Mouse (Mus musculus) kidney, adult 9 months (tissue): ENCODE measurements around the gene Nps.
A peak's percentile ranks its signal among the peaks of the same experiment; 100 is the strongest.
"Not testable (repeated sequence)": the region's sequence is repeated elsewhere in the genome, so short reads cannot be mapped to it uniquely, and the experiment has no call there.

Experiments
- DNase-seq: peaks from one replicate; pipeline ENCODE4 v3.0.0; 2022

Nps gene

DNA sequence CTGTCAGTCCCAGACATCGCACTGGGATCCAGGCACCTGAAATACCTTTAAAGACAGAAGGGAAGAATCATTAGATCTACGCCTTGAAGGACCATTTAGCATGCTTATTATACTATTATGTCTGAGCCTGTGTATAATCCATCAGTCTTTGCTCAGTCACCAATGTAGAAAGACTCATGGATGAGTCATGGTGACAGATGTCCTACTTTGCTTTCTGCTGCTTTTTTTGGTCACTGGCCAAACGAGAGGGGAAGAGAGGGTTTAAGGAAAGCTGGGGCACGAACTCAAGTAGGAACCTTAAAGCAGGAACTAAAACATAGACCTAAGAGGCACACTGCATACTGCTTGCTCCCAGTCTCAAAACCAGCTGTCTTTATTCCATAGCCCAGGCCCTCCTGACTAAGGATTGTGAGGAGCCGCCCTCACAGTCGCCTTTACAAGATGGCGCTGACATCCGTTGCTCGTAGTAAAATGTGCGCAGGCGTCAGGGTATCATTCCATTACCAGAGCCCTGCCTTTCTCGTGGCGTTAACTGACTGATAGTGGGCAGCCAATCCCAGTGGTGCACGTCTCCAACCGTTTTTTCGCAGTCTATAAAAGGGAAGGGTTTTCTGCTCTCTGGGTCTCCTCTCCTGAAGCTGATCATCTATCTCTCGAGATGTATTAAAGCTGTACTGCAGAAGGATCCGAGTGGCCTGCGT, at the start of gene Nps:
Nps (plus strand) TSS at position 651 of the 701 bp plus-strand sequence.
- DNase-seq = not testable (repeated sequence)

GRCm38 (mm10) chr7:135208947-135209567, 49.4 kb upstream of the Nps start:
- DNase-seq = no peak

DNA sequence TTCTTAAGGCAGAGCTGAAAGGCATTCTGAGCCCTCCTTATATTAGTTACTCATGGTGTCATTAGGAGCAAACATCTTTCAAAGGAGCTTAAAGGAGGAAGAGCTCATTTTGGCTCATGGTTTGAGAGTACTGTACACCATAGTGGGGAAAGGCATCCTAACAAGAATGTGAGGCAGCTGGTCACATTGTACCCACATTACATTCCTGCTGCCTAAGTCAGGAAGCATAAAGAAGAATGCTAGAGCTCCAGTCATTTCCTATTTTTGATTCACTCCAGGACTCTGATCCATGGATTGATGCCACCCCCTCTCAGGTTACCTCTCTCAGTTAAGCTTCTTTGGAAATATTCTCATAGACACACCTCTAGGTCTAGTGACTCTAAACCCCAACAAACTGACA, 48.2 kb upstream of the Nps start:
- DNase-seq = no peak

- DNase-seq = no peak
Observed at GRCm38 (mm10) chr7:135210831-135211230, 47.7 kb upstream of the Nps start.

- DNase-seq = peak; percentile 65
Observed at GRCm38 (mm10) chr7:135212505-135212904, 46.0 kb upstream of the Nps start.

DNA sequence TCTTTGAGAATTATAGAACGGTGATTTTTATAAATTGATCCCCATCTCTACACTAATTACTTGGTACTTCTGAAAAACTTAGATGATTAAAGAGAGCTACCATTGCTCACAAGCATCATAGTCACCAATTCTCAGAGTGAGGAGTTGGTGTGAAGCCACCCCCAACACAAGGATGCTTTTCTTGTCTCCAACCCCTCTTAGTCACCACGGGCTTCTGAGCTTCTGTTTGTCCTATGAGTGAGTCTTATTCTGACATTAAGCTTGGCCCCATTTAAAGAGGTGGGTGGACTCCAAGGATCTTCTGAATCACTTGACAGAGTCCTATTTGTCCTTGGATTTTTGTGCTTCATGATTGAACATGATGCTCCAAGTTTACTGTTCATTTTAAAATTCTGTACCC, 37.0 kb upstream of the Nps start:
- DNase-seq = no peak

DNA sequence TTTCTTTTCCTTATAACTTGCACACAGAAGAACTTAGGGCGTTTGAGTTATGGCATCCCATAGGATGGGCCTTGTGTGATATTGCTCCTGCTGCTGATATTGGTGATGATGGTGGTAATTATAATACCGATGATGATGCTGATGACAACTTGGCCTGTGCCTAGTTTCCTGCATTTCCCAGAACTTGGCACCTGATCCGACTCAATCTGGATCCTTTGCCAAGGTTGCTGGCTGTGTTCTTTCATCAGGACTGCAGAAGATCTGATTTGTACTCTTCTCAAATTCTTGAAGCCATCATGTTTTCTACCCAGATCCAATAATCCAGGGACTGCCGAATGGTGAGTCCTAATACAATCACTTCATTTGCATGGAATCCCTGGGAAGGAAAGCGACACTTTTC, 32.5 kb upstream of the Nps start:
- no peak for DNase-seq

DNA sequence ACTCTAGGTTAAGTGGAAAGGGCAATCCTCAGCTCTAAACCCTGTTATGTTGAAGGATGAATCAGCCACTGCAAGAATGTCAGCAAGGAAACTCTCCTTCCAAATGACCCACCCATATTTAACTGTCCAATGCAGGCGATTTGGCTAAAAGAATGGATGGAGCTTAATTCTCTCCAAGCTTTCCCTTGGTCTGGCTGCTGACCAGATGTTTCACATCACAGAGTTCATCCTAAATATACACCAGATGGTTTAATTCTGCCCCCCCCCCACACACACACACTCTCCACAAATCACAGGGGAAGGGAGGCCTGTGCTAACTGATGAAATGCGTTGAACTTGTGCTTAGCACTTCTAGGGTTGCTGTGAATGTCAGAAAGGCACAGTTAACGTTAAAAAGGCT, 21.4 kb upstream of the Nps start:
- peak; percentile 6 for DNase-seq

GRCm38 (mm10) chr7:135239441-135239840, 19.1 kb upstream of the Nps start:
- no peak for DNase-seq

- no peak for DNase-seq
Observed at GRCm38 (mm10) chr7:135240006-135240405, 18.5 kb upstream of the Nps start.

DNA sequence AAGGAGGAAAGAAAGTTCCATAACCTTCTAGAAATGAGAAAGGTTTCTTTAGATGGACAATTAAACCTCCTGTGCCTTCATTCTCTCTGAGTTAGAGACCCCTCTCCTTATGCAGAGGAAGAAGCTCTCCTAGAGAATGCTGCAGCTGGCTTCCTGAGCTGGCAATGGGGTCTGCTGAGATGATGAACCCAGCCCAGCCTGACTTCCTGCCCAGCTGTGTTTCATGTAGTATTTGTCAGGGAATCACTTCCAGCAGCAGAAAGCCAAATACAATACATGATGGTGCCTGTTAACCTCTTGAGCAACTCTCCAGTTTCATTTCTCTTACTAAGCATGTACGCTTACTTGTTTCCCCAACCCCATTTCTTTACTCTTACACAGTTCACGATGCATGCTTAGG, 17.9 kb upstream of the Nps start:
- DNase-seq = no peak

DNA sequence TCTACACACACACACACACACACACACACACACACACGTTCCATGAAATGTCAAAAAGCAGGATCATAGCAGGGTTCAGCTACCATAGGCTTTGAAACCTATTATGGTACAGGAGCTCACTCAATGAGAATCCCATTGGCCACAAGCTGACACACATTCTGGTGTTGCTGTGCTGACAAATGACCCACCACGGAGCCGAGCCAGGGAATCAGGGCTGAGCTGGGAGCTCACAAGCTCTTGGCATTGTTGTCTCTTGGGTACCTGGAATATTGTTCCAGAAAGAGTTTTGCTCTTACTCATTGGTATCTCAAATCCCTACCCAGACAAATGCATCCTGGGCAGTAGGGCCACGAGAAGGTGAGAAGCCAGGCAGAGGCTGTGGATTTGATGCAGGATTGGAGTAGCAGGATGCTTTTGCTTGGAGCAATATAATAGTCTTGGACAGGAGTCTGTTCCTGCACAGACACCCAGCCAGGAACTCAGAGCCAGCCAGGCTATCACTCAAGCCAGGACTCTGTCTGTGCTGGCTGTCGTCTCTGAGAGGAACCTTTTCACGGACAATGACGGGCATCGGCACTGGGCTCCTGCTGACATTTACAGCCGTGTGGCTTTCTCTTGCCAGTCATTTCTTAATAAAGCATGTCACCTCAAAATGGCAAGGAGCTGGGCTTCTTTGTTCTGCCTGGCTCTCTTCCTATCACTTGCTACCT, 14.2 kb upstream of the Nps start:
- no peak for DNase-seq

DNA sequence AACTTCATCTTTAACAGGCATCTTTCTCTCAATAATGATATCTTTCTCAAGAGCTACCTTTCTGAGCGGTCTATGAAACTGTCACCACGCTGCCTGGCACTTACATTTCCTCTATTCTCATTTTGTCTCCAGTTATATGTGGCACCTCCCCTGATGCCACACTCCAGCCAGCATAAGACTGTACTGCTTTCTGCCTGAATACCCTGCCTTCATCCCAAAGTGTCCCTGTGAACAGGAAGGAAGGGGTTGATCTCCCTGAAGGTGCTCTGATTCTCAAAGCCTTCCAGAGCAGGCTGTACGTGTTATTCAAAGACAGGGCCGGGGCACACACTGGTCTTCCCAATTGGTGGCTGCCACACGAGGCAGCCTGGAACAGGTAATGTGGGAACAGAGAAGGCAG, 12.1 kb upstream of the Nps start:
- DNase-seq = no peak

DNA sequence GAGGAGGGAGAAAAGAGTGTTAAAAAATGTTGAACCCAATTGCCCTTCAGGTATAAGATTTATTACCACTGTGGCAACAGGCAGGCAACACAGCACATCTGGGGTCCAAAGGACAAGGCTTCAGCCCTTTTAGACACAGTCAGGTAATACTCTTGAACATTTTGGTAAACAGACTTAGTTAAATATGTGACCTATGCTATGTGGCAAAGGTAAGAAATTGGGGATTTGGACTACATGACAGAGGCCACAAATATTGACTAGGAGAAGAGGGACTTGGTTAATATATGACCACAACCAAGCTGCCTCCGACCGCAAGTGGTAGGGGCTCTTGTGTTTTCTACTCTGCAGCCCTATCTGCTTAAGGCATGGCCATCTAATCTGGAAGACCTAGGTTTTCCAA, 5.3 kb upstream of the Nps start:
- DNase-seq = peak; percentile 64

GRCm38 (mm10) chr7:135254423-135254822, 4.1 kb upstream of the Nps start:
- DNase-seq = no peak

- DNase-seq = no peak
Observed at GRCm38 (mm10) chr7:135271011-135271410, 12.5 kb downstream of the Nps start.

GRCm38 (mm10) chr7:135283212-135283611, 24.7 kb downstream of the Nps start:
- no peak for DNase-seq

- no peak for DNase-seq
Observed at GRCm38 (mm10) chr7:135289976-135290375, 31.5 kb downstream of the Nps start.

DNA sequence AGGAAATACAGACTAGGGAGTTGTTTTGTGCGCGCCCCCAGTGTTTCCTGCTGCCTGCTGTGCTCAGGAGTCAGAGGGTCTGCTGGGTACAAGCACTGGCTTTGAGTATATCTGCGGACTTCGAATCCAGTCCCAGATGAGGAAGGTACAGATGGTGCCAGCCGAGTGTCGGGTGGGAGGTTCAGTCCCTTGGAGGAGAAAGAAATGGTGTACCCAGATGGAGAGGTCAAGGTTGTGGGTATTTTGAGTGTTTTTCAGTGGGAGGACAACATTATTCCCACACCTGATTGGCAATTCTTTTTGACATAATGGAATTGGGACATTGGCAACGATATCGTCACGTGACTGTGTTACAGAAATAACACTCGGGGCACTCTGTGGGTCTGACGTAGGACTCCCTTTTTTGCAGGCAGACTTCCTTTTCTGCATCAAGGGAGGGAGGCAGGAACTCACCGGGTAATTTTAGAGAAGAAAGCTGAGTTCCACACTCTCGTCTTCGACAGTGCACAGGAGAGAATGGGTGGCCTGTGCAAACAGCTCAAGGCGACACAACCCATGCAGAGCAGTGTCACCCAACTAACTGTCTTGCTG, 33.2 kb downstream of the Nps start:
- no peak for DNase-seq

DNA sequence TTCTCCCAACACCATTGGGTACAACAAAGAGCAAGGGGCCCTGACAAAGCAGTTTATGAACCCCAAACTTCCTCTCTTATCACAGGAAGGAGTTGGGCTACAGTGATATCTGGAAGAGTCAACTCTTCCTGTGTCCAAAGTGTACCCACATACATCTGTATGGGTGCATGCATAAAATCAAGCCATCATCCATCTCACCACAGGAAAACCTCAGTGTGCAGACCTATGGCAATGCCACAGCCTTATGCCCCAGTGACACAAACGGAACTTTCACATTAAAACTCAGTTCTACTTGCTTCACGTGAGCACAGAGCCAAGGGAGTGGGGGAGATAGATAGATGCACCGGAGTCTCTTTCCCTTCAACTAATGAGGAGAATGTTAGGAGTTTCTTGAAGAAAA, 36.0 kb downstream of the Nps start:
- no peak for DNase-seq

- DNase-seq = no peak
Observed at GRCm38 (mm10) chr7:135304496-135304895, 46.0 kb downstream of the Nps start.
